Comparison of ENCODE assay signal across 10 mouse cellular contexts in the genomic region with DNA sequence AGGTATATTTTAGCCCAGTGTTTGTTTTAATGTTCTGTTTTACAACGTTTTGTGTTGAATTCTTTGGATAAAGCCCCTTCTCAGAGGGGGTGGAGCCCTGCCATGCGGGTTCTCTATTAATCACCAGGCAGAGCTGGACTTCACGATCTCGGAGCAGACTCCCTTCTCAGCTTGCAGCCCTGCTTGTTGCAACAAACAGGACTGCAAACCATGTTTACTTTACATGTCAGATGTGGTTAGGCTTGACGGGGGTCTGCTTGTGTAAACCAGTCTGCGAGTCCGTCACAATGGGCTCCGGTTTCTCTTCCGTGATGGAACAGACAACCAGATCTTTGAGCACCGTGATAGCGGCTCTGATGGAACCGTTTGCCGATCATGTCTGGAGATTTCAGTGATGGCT.
DNase-seq lines count a peak whose midpoint lies in the region; ATAC-seq and TF ChIP-seq lines count a peak whose summit lies in the region.
"Had no signal": no experiment of that assay in that cellular context is flagged by ENCODE, and none has a peak within 500 bp of the region (broad histone marks: within the 10 kb centered on the region; RNA-seq: fewer than 3 reads in every experiment).

No protein-coding gene starts in this region.

- H3K4me1 ChIP-seq in kidney, postnatal 0 days (replicated peaks; ENCODE audit: insufficient read depth, low read length) = no peaks in the 10 kb centered on the region
- no peaks in the 10 kb centered on the region for H3K4me1 ChIP-seq in embryonic facial prominence, embryonic 14.5 days (ENCODE audit: control insufficient read depth, insufficient read depth, low read length)
- H3K4me1 ChIP-seq in neural tube, embryonic 11.5 days (ENCODE audit: control insufficient read depth, insufficient read depth, low read length) = no peaks in the 10 kb centered on the region

- 22% methylated on average over 13 of the region's 13 CpGs for WGBS in kidney, postnatal 0 days
- WGBS in embryonic facial prominence, embryonic 14.5 days = 34% methylated on average over 13 of the region's 13 CpGs
- 55% methylated on average over 13 of the region's 13 CpGs for WGBS in neural tube, embryonic 11.5 days

- H3K27ac ChIP-seq in kidney, postnatal 0 days = no peak overlapping the region
- no peak overlapping the region for H3K27ac ChIP-seq in embryonic facial prominence, embryonic 14.5 days (replicated peaks; ENCODE audit: low read depth, low read length)
- H3K27ac ChIP-seq in neural tube, embryonic 11.5 days (ENCODE audit: low read depth, low read length) = no peak overlapping the region

- H3K36me3 ChIP-seq in kidney, postnatal 0 days (ENCODE audit: insufficient read depth, low read length) = no peaks in the 10 kb centered on the region
- no peaks in the 10 kb centered on the region for H3K36me3 ChIP-seq in embryonic facial prominence, embryonic 14.5 days (ENCODE audit: control insufficient read depth, insufficient read depth, low read length)
- no peaks in the 10 kb centered on the region for H3K36me3 ChIP-seq in neural tube, embryonic 11.5 days (ENCODE audit: control insufficient read depth, insufficient read depth, low read length)

- no peaks in the 10 kb centered on the region for H3K27me3 ChIP-seq in kidney, postnatal 0 days (ENCODE audit: insufficient read depth, low read length)
- H3K27me3 ChIP-seq in embryonic facial prominence, embryonic 14.5 days (replicated peaks; ENCODE audit: control insufficient read depth, insufficient read depth, low read length) = no peaks in the 10 kb centered on the region
- no peaks in the 10 kb centered on the region for H3K27me3 ChIP-seq in neural tube, embryonic 11.5 days (ENCODE audit: control insufficient read depth, insufficient read depth, low read length)

- peak; percentile 54 for DNase-seq in kidney, postnatal 0 days (ENCODE audit: low spot score)
- DNase-seq in kidney, postnatal 36 days = no peak
- peak; percentile 58 for DNase-seq in embryo, embryonic 10.5 days (ENCODE audit: low spot score)
- DNase-seq in embryonic facial prominence, embryonic 14.5 days (ENCODE audit: low spot score) = peak; percentile 64
- peak; percentile 20 for DNase-seq in neural tube, embryonic 11.5 days (ENCODE audit: low spot score)
- no peak for DNase-seq in right cerebral cortex, adult 18-20 months
- no peak for DNase-seq in cerebellum, adult 11-12 months
- DNase-seq: gastrocnemius, postnatal 36 days; lung, postnatal 4 days; thymus, postnatal 4 days had no signal

- ATAC-seq in kidney, postnatal 0 days (replicated peaks; ENCODE audit: low FRiP score, low read depth) = no peak
- ATAC-seq in embryonic facial prominence, embryonic 14.5 days (ENCODE audit: low read depth) = no peak
- ATAC-seq in neural tube, embryonic 11.5 days (ENCODE audit: insufficient read depth, low FRiP score, low TSS enrichment) = no peak

- H3K4me2 ChIP-seq in kidney, postnatal 0 days (ENCODE audit: low read length) = peak overlapping the region; percentile 58
- peak overlapping the region; percentile 50 for H3K4me2 ChIP-seq in embryonic facial prominence, embryonic 14.5 days (ENCODE audit: low read depth, low read length)
- no peak overlapping the region for H3K4me2 ChIP-seq in neural tube, embryonic 11.5 days (ENCODE audit: low read depth)

- no peak for TF ChIP-seq CTCF in kidney, postnatal 0 days (IDR thresholded peaks at IDR 0.05; ENCODE audit: low read depth)

- H3K9ac ChIP-seq in kidney, postnatal 0 days (ENCODE audit: low read depth, low read length) = 0 out of 2 replicates have a peak overlapping the region, but pooled peaks have one; percentile 18
- no peak overlapping the region; the same call in 1 of the 2 replicates for H3K9ac ChIP-seq in embryonic facial prominence, embryonic 14.5 days (ENCODE audit: low read depth, low read length)
- H3K9ac ChIP-seq in neural tube, embryonic 11.5 days (ENCODE audit: low read length) = no peak overlapping the region

- no peaks in the 10 kb centered on the region for H3K9me3 ChIP-seq in kidney, postnatal 0 days (replicated peaks; ENCODE audit: low read length)
- no peaks in the 10 kb centered on the region for H3K9me3 ChIP-seq in embryonic facial prominence, embryonic 14.5 days (ENCODE audit: control insufficient read depth, low read length)
- no peaks in the 10 kb centered on the region for H3K9me3 ChIP-seq in neural tube, embryonic 11.5 days (ENCODE audit: control insufficient read depth, low read length)

- H3K4me3 ChIP-seq in kidney, postnatal 0 days (replicated peaks; ENCODE audit: low read depth, low read length) = peak overlapping the region; percentile 24
- peak overlapping the region; percentile 23 for H3K4me3 ChIP-seq in embryonic facial prominence, embryonic 14.5 days (ENCODE audit: low read depth, low read length)
- no peak overlapping the region for H3K4me3 ChIP-seq in neural tube, embryonic 11.5 days (ENCODE audit: low read depth, low read length)

Comparison
In these comparisons a context has a peak if more than half of its experiments do, and no peak if none do; other contexts are left out.
1. DNase-seq: peak in kidney, postnatal 0 days (single experiment), embryo, embryonic 10.5 days (single experiment), embryonic facial prominence, embryonic 14.5 days (single experiment) and neural tube, embryonic 11.5 days (single experiment); none in kidney, postnatal 36 days (0 of 2), right cerebral cortex, adult 18-20 months (single experiment) and cerebellum, adult 11-12 months (single experiment).